ENCODE assay signal across 8 mouse cellular contexts in genomic region chr17:80709921-80710838, GRCm38 (mm10). TPM values are rescaled to one million over a fixed set of nuclear protein-coding genes. Genes with fewer than 3 reads are reported as not detected.
DNase-seq lines count a peak whose midpoint lies in the region; ATAC-seq and TF ChIP-seq lines count a peak whose summit lies in the region.

No protein-coding gene starts in this region.

- DNase-seq in heart, postnatal 25 days (ENCODE audit: low spot score), result no peak
- DNase-seq in cerebellum, postnatal 36 days, result peak; percentile 75 to 79
- DNase-seq in frontal cortex, postnatal 36 days (ENCODE audit: low spot score in 2 of 2), result peak; percentile 75 to 84
- DNase-seq in kidney, postnatal 14 days, result peak; percentile 58
- DNase-seq in lung, embryonic 14.5 days, result peak; percentile 80
- DNase-seq in right cerebral cortex, postnatal 14 days, result peak; percentile 58
- DNase-seq in thymus, postnatal 0 days (ENCODE audit: low spot score), result no peak

- WGBS in heart, embryonic 11.5 days (ENCODE audit: insufficient replicate concordance), result 30% methylated on average over 24 of the region's 24 CpGs
- 18% methylated on average over 24 of the region's 24 CpGs for WGBS in lung, embryonic 14.5 days

- no peaks in the 10 kb centered on the region for H3K36me3 ChIP-seq in heart, embryonic 11.5 days (ENCODE audit: control insufficient read depth, insufficient read depth, low read length)
- no peaks in the 10 kb centered on the region for H3K36me3 ChIP-seq in lung, embryonic 14.5 days (ENCODE audit: insufficient read depth)

- no peaks in the 10 kb centered on the region for H3K9me3 ChIP-seq in heart, embryonic 11.5 days (replicated peaks; ENCODE audit: control insufficient read depth, low read length)
- H3K9me3 ChIP-seq in lung, embryonic 14.5 days (ENCODE audit: low read depth, low read length), result no peaks in the 10 kb centered on the region

- H3K9ac ChIP-seq in heart, embryonic 11.5 days (ENCODE audit: low read depth, low read length), result peak overlapping the region; percentile 59; the same call in 1 of the 2 replicates
- peak overlapping the region; percentile 28 for H3K9ac ChIP-seq in lung, embryonic 14.5 days

- no peak for TF ChIP-seq CTCF in lung, embryonic 14.5 days (IDR thresholded peaks at IDR 0.05; ENCODE audit: low read depth)

- intact Hi-C loops in heart, postnatal 25 days (cut with DNase I), result no loop called here

- no peaks in the 10 kb centered on the region for H3K27me3 ChIP-seq in heart, embryonic 11.5 days (ENCODE audit: control insufficient read depth, insufficient read depth, low read length)
- no peaks in the 10 kb centered on the region for H3K27me3 ChIP-seq in lung, embryonic 14.5 days (ENCODE audit: insufficient read depth, low read length)

- peak overlapping the region; percentile 60; the same call in 1 of the 2 replicates for H3K27ac ChIP-seq in heart, embryonic 11.5 days (ENCODE audit: low read depth, low read length)
- H3K27ac ChIP-seq in lung, embryonic 14.5 days (ENCODE audit: low read depth), result peak overlapping the region; percentile 85

- 0 out of 2 replicates have a peak, but pooled peaks have one; percentile 24 for ATAC-seq in heart, embryonic 11.5 days (replicated peaks; ENCODE audit: insufficient number of reproducible peaks, low FRiP score, low TSS enrichment)
- peak; percentile 91 for ATAC-seq in lung, embryonic 14.5 days (ENCODE audit: insufficient read depth)

- H3K4me3 ChIP-seq in heart, embryonic 11.5 days (ENCODE audit: low read depth, low read length), result 0 out of 2 replicates have a peak overlapping the region, but pooled peaks have one; percentile 6
- H3K4me3 ChIP-seq in lung, embryonic 14.5 days (ENCODE audit: low read depth, low read length), result peak overlapping the region; percentile 9; the same call in 1 of the 2 replicates

- peaks cover 31% of the 10 kb centered on the region for H3K4me1 ChIP-seq in heart, embryonic 11.5 days (ENCODE audit: control insufficient read depth, insufficient read depth, low read length)
- H3K4me1 ChIP-seq in lung, embryonic 14.5 days (ENCODE audit: insufficient read depth), result peaks cover 36% of the 10 kb centered on the region

- H3K4me2 ChIP-seq in heart, embryonic 11.5 days, result peak overlapping the region; percentile 55
- peak overlapping the region; percentile 49 for H3K4me2 ChIP-seq in lung, embryonic 14.5 days

RNA-seq across cellular contexts. Expression of gene Map4k3, which starts 18.1 kb away (rescaled TPM):
- polyA plus RNA-seq in heart, embryonic 11.5 days (2014; fragmentation: Nextera tagmentation; extraction: Ambion mirVana), result 20.4 and 22.0 TPM in 2 replicates
- total RNA-seq in heart, postnatal 25 days (2021), result 10 to 100 TPM; 24.0 to 24.4 TPM
- polyA plus RNA-seq in lung, embryonic 14.5 days (2014; fragmentation: Nextera tagmentation; extraction: Ambion mirVana), result 62.7 and 64.7 TPM in 2 replicates
- 5.2 and 5.3 TPM in 2 replicates for polyA plus RNA-seq in thymus, postnatal 0 days (2015; fragmentation: Nextera tagmentation; extraction: Ambion mirVana)

Comparison
In these comparisons a context has a peak if more than half of its experiments do, and no peak if none do; other contexts are left out.
1. DNase-seq: peak in cerebellum, postnatal 36 days (2 of 2), frontal cortex, postnatal 36 days (2 of 2), kidney, postnatal 14 days (single experiment), lung, embryonic 14.5 days (single experiment) and right cerebral cortex, postnatal 14 days (single experiment); none in heart, postnatal 25 days (single experiment) and thymus, postnatal 0 days (single experiment).